Mouse (Mus musculus): Measurements from ENCODE around the gene Myo16.

Gene Myo16

GRCm38 (mm10) chr8:10671862-10672548 lies 518.3 kb downstream of the Myo16 start:
- DNase-seq (ENCODE audit: low spot score in 2 of 2): no peak

DNA sequence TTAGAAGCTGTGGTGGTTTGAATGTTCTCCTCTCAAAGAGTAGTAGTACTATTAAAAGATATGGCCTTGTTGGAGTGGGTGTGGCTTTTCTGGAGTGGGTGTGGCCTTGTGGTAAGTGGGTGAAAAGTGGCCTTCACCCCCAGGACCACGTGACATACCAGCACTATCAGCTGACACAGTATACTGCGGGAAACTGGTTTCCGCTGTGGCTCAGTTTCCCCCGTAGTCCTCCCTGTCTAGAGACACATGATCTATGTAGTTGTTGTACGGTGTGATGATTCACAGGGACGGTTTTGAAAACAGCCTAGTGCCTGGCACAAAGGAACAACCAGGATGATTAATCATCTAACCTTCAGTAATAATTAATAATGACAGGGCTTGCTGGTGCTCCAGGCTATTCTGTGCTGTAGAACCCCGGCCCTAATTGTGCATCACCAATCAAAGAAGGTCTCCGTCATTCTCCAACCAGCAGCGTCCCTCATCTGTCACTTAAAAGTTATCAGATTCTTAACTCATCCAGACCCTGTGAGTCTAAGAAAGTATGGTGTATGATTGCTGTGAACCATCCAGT lies 524.2 kb downstream of the Myo16 start:
- DNase-seq (ENCODE audit: low spot score in 2 of 2): no peak

DNA sequence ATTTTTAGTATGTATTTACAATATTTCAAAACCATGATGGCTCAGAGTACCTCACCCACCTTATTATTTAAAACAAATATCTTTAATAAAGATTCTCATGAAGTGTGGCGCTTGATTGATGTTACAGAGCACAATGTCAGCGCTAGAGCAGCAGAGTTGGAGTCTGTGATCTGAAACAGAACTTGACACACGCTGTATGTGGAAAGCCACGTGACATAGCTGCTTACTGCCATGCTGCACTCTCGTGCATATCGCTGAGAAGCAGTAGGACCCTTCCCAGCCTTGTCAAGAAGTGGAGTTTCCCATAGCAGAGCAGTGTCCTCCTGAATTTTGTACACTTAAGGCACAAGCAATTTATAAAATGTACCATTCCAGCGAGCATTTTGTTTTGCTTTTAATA lies 528.2 kb downstream of the Myo16 start:
- DNase-seq (ENCODE audit: low spot score in 2 of 2): no peak

- no peak for DNase-seq (ENCODE audit: low spot score in 2 of 2)
Observed at GRCm38 (mm10) chr8:10683088-10683487, 529.4 kb downstream of the Myo16 start.

Data from right cerebral cortex, adult 2 months (tissue).